Mouse (Mus musculus) liver, postnatal 0 days (tissue): Measurements from ENCODE around the gene Zfp687.

Experiments
- CTCF ChIP-seq: sonication (generic); IDR thresholded peaks from 2 replicates; pipeline ENCODE4 v1.5.1; 2016; ENCODE audit warnings: antibody characterized with exemption, low read depth
- EP300 ChIP-seq: IDR thresholded peaks from 2 replicates; pipeline ENCODE4 v1.6.1; 2016; ENCODE audit warnings: antibody characterized with exemption, low read depth, mild to moderate bottlenecking

DNA sequence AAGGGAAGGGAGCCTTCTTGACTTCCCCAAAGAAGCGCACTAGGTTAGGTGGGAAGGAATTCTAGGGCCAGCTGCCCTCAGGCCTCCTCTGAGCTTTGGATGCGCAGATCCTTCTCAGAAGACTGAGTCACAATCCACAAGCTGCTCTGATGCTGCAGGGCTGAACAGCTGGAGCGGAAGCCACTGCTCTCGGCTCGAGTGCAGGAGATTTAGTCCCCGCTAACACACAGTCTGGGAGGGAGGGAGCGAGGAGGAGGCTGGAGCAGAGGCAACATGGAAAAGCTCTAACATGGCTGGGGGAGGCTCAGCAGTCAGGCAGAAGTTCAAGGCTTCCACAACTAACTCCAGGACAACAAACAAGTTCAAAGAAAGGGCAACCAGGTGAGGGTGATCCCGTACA, 42.8 kb upstream of the Zfp687 start:
- TF ChIP-seq EP300 (no peak), CTCF (no peak)
